Mouse (Mus musculus) hindbrain, embryonic 12.5 days (tissue): ENCODE measurements at regions not wholly inside any gene's neighbourhood (a gene's known extent, or its start where the extent isn't known, plus 50 kb on each side); places are given as distances from the start of the nearest gene placed in this dataset.
A peak's percentile ranks its signal among the peaks of the same experiment; 100 is the strongest.
"Not testable (repeated sequence)": the region's sequence is repeated elsewhere in the genome, so short reads cannot be mapped to it uniquely, and the experiment has no call there.

Experiments used
- ATAC-seq: fragments of 200-750 bp; cut with Nextera tagmentation; 2 replicates; pipeline ENCODE4 v1.8.0; 2017; ENCODE audit warnings: moderate TSS enrichment; ENCODE audit not compliant: low FRiP score
- H3K27ac ChIP-seq: fragments of 300-500 bp; sonication (generic); 2 replicates; pipeline ENCODE4 v1.5.1; 2016; ENCODE audit warnings: mild to moderate bottlenecking
- H3K27me3 ChIP-seq: fragments of 300-500 bp; sonication (generic); 2 replicates; pipeline ENCODE4 v1.6.1; 2016; ENCODE audit warnings: mild to moderate bottlenecking
- H3K36me3 ChIP-seq: fragments of 300-500 bp; sonication (generic); 2 replicates; pipeline ENCODE4 v1.6.1; 2016; ENCODE audit warnings: mild to moderate bottlenecking
- H3K4me1 ChIP-seq: fragments of 300-500 bp; sonication (generic); 2 replicates; pipeline ENCODE4 v1.6.1; 2016
- H3K4me2 ChIP-seq: fragments of 300-500 bp; sonication (generic); replicated peaks from 2 replicates; pipeline ENCODE4 v1.6.1; 2016; ENCODE audit warnings: mild to moderate bottlenecking
- H3K4me3 ChIP-seq: fragments of 300-500 bp; sonication (generic); 2 replicates; pipeline ENCODE4 v1.5.1; 2016; ENCODE audit warnings: mild to moderate bottlenecking
- H3K9ac ChIP-seq: fragments of 300-500 bp; sonication (generic); 2 replicates; pipeline ENCODE4 v1.6.1; 2016; ENCODE audit warnings: mild to moderate bottlenecking, moderate library complexity
- H3K9me3 ChIP-seq: fragments of 300-500 bp; sonication (generic); replicated peaks from 2 replicates; pipeline ENCODE4 v1.6.1; 2016; ENCODE audit warnings: mild to moderate bottlenecking
- WGBS: fragments of 180-500 bp; shearing (Covaris S2); methylation state at CpG from one replicate; pipeline ENCODE4 v1.1.7; 2016; 5-methylcytosine and 5-hydroxymethylcytosine counted together

- no peaks in the 10 kb centered on the region for H3K27me3 ChIP-seq
- no peak overlapping the region for H3K4me2 ChIP-seq
- ATAC-seq, result no peak
- H3K4me1 ChIP-seq, result no peaks in the 10 kb centered on the region
- no peak overlapping the region for H3K27ac ChIP-seq
- no peaks in the 10 kb centered on the region for H3K36me3 ChIP-seq
- no peak overlapping the region for H3K4me3 ChIP-seq
- H3K9ac ChIP-seq, result no peak overlapping the region
- 88% methylated on average over 2 of the region's 2 CpGs for WGBS
- no peaks in the 10 kb centered on the region for H3K9me3 ChIP-seq
Measured at GRCm38 (mm10) chr15:9954941-9955340, 206.3 kb upstream of the Spef2 start.

- no peak overlapping the region for H3K9ac ChIP-seq
- WGBS, result 74% methylated on average over 4 of the region's 4 CpGs
- H3K4me1 ChIP-seq, result no peaks in the 10 kb centered on the region
- H3K4me2 ChIP-seq, result no peak overlapping the region
- H3K9me3 ChIP-seq, result no peaks in the 10 kb centered on the region
- no peaks in the 10 kb centered on the region for H3K36me3 ChIP-seq
- ATAC-seq, result no peak
- no peaks in the 10 kb centered on the region for H3K27me3 ChIP-seq
- H3K27ac ChIP-seq, result no peak overlapping the region
- H3K4me3 ChIP-seq, result no peak overlapping the region
Measured at GRCm38 (mm10) chr15:9974999-9975398, 202.0 kb upstream of the Prlr start.

GRCm38 (mm10) chr15:10011289-10012234 is 165.5 kb upstream of the Prlr start:
- H3K4me1 ChIP-seq, result peaks cover 4% of the 10 kb centered on the region; the same call in 1 of the 2 replicates
- peak; percentile 96 for ATAC-seq
- 41% methylated on average over 7 of the region's 7 CpGs for WGBS
- H3K9me3 ChIP-seq, result no peaks in the 10 kb centered on the region
- H3K27me3 ChIP-seq, result no peaks in the 10 kb centered on the region
- H3K4me3 ChIP-seq, result no peak overlapping the region
- H3K4me2 ChIP-seq, result no peak overlapping the region
- H3K9ac ChIP-seq, result no peak overlapping the region
- no peak overlapping the region for H3K27ac ChIP-seq
- no peaks in the 10 kb centered on the region for H3K36me3 ChIP-seq

GRCm38 (mm10) chr15:10017216-10017615 is 159.8 kb upstream of the Prlr start:
- Histone ChIP-seq H3K9me3 (no peaks in the 10 kb centered on the region), H3K4me1 (no peaks in the 10 kb centered on the region), H3K4me3 (no peak overlapping the region), H3K36me3 (no peaks in the 10 kb centered on the region), H3K27ac (no peak overlapping the region), H3K9ac (no peak overlapping the region), H3K27me3 (no peaks in the 10 kb centered on the region), H3K4me2 (no peak overlapping the region)
- no peak for ATAC-seq

GRCm38 (mm10) chr15:10029902-10030301 is 147.1 kb upstream of the Prlr start:
- Histone ChIP-seq H3K4me2 (no peak overlapping the region), H3K9me3 (no peaks in the 10 kb centered on the region), H3K27me3 (no peaks in the 10 kb centered on the region), H3K36me3 (no peaks in the 10 kb centered on the region), H3K9ac (no peak overlapping the region), H3K27ac (no peak overlapping the region), H3K4me1 (no peaks in the 10 kb centered on the region), H3K4me3 (no peak overlapping the region)
- no peak for ATAC-seq
- whole genome bisulfite sequencing, result 89% methylated on average over 4 of the region's 4 CpGs

GRCm38 (mm10) chr15:10035561-10035960 is 141.5 kb upstream of the Prlr start:
- H3K9ac ChIP-seq, result no peak overlapping the region
- H3K27ac ChIP-seq, result no peak overlapping the region

GRCm38 (mm10) chr15:10036576-10036975 is 140.5 kb upstream of the Prlr start:
- H3K27ac ChIP-seq, H3K4me2 ChIP-seq, H3K9ac ChIP-seq, ATAC-seq, H3K36me3 ChIP-seq, H3K4me1 ChIP-seq, H3K9me3 ChIP-seq, H3K4me3 ChIP-seq, H3K27me3 ChIP-seq: not testable (repeated sequence)
- 83% methylated on average over 2 of the region's 2 CpGs for WGBS

More at GRCm38 (mm10) chr15:10035561-10035960, 141.5 kb upstream of the Prlr start:
- Histone ChIP-seq H3K36me3 (no peaks in the 10 kb centered on the region), H3K4me2 (no peak overlapping the region), H3K9me3 (no peaks in the 10 kb centered on the region), H3K4me1 (no peaks in the 10 kb centered on the region), H3K4me3 (no peak overlapping the region), H3K27me3 (no peaks in the 10 kb centered on the region)
- ATAC-seq, result no peak
- 74% methylated on average over 1 of the region's 1 CpGs for WGBS

GRCm38 (mm10) chr15:10073580-10073979 is 103.5 kb upstream of the Prlr start:
- no peak overlapping the region for H3K9ac ChIP-seq

GRCm38 (mm10) chr15:10074916-10075315 is 102.1 kb upstream of the Prlr start:
- ATAC-seq, result no peak
- WGBS, result 71% methylated on average over 9 of the region's 9 CpGs
- H3K27ac ChIP-seq, result no peak overlapping the region

More at GRCm38 (mm10) chr15:10073580-10073979, 103.5 kb upstream of the Prlr start:
- Histone ChIP-seq H3K36me3 (no peaks in the 10 kb centered on the region), H3K4me2 (no peak overlapping the region), H3K4me3 (no peak overlapping the region), H3K4me1 (no peaks in the 10 kb centered on the region; the same call in 1 of the 2 replicates), H3K27ac (no peak overlapping the region), H3K27me3 (no peaks in the 10 kb centered on the region), H3K9me3 (no peaks in the 10 kb centered on the region)
- ATAC-seq, result no peak
- WGBS, result 95% methylated on average over 2 of the region's 2 CpGs

GRCm38 (mm10) chr15:10075391-10076060 is 101.5 kb upstream of the Prlr start:
- Histone ChIP-seq H3K9me3 (no peaks in the 10 kb centered on the region), H3K27me3 (no peaks in the 10 kb centered on the region), H3K9ac (no peak overlapping the region), H3K4me3 (no peak overlapping the region), H3K27ac (no peak overlapping the region), H3K36me3 (no peaks in the 10 kb centered on the region), H3K4me1 (no peaks in the 10 kb centered on the region; the same call in 1 of the 2 replicates), H3K4me2 (no peak overlapping the region)
- WGBS, result 59% methylated on average over 10 of the region's 10 CpGs
- no peak for ATAC-seq

More at GRCm38 (mm10) chr15:10074916-10075315, 102.1 kb upstream of the Prlr start:
- H3K27me3 ChIP-seq, result no peaks in the 10 kb centered on the region
- no peak overlapping the region for H3K4me3 ChIP-seq
- no peak overlapping the region for H3K9ac ChIP-seq
- no peaks in the 10 kb centered on the region; the same call in 1 of the 2 replicates for H3K4me1 ChIP-seq
- H3K4me2 ChIP-seq, result no peak overlapping the region
- no peaks in the 10 kb centered on the region for H3K36me3 ChIP-seq
- H3K9me3 ChIP-seq, result no peaks in the 10 kb centered on the region

GRCm38 (mm10) chr15:10076061-10076400 is 101.0 kb upstream of the Prlr start:
- Histone ChIP-seq H3K4me3 (no peak overlapping the region), H3K9me3 (no peaks in the 10 kb centered on the region), H3K9ac (no peak overlapping the region), H3K27ac (no peak overlapping the region), H3K27me3 (no peaks in the 10 kb centered on the region), H3K36me3 (no peaks in the 10 kb centered on the region), H3K4me2 (no peak overlapping the region), H3K4me1 (no peaks in the 10 kb centered on the region; the same call in 1 of the 2 replicates)
- WGBS, result 82% methylated on average over 1 of the region's 1 CpGs
- no peak for ATAC-seq

- ATAC-seq, result no peak
- H3K4me2 ChIP-seq, result no peak overlapping the region
- no peaks in the 10 kb centered on the region for H3K36me3 ChIP-seq
- no peaks in the 10 kb centered on the region for H3K27me3 ChIP-seq
- no peak overlapping the region for H3K4me3 ChIP-seq
- WGBS, result 84% methylated on average over 2 of the region's 2 CpGs
- no peaks in the 10 kb centered on the region; the same call in 1 of the 2 replicates for H3K4me1 ChIP-seq
- H3K9me3 ChIP-seq, result no peaks in the 10 kb centered on the region
- no peak overlapping the region for H3K27ac ChIP-seq
- H3K9ac ChIP-seq, result no peak overlapping the region
Measured at GRCm38 (mm10) chr15:10078434-10078833, 98.6 kb upstream of the Prlr start.
